Mouse (Mus musculus) MEL (cell line): ENCODE data around the gene Rhcg. TPM values are rescaled to one million over a fixed set of nuclear protein-coding genes. Genes with fewer than 3 reads are reported as not detected.

ENCODE experiments used
- DNase-seq: peaks from one replicate; pipeline ENCODE4 v3.0.0; 2011; ENCODE audit warnings: low read depth, low spot score
- H3K27ac ChIP-seq: 2 replicates; pipeline ENCODE4 v1.5.1; 2012; ENCODE audit warnings: low read depth, mild to moderate bottlenecking, control low read depth, low read length, moderate library complexity; ENCODE audit not compliant: control insufficient read depth
- H3K27me3 ChIP-seq, 2 experiments: fragments of 150-350 bp in 1 of 2; sonication (generic) in 1 of 2; 2 replicates each; pipeline ENCODE4 v1.6.1; 2012; ENCODE audit warnings: low read length in 2 of 2, mild to moderate bottlenecking in 2 of 2, improper control_type of control experiment in 1 of 2, moderate library complexity in 1 of 2; ENCODE audit not compliant: insufficient read depth in 2 of 2, control insufficient read depth in 1 of 2
- H3K36me3 ChIP-seq, 2 experiments: 2 replicates each; pipeline ENCODE4 v1.6.1; 2012 to 2014; ENCODE audit warnings: low read length in 2 of 2, improper control_type of control experiment in 1 of 2, inconsistent platforms in 1 of 2, mild to moderate bottlenecking in 1 of 2; ENCODE audit not compliant: insufficient read depth in 2 of 2, control insufficient read depth in 1 of 2
- H3K4me1 ChIP-seq, 2 experiments: fragments of 150-350 bp in 1 of 2; sonication (generic) in 1 of 2; 2 replicates each; pipeline ENCODE4 v1.6.1; 2012; ENCODE audit warnings: low read length in 2 of 2, improper control_type of control experiment in 1 of 2, mild to moderate bottlenecking in 1 of 2; ENCODE audit not compliant: insufficient read depth in 2 of 2, control insufficient read depth in 1 of 2
- H3K4me3 ChIP-seq, 2 experiments: fragments of 150-350 bp in 1 of 2; sonication (generic) in 1 of 2; 2 replicates each; pipeline ENCODE4 v1.5.1; 2012; ENCODE audit warnings: low read depth in 2 of 2, low read length in 2 of 2, mild to moderate bottlenecking in 2 of 2, moderate library complexity in 2 of 2, control low read depth in 1 of 2, improper control_type of control experiment in 1 of 2; ENCODE audit not compliant: control insufficient read depth in 1 of 2, insufficient read depth in 1 of 2
- H3K79me2 ChIP-seq: 2 replicates; pipeline ENCODE4 v1.6.1; 2012; ENCODE audit warnings: mild to moderate bottlenecking, low read length, moderate library complexity; ENCODE audit not compliant: control insufficient read depth, poor library complexity, insufficient read depth
- H3K9ac ChIP-seq: 2 replicates; pipeline ENCODE4 v1.6.1; 2012; ENCODE audit warnings: low read depth, mild to moderate bottlenecking, control low read depth, low read length, moderate library complexity; ENCODE audit not compliant: control insufficient read depth, poor library complexity, severe bottlenecking
- H3K9me3 ChIP-seq: fragments of 150-350 bp; sonication (generic); replicated peaks from 2 replicates; pipeline ENCODE4 v1.6.1; 2012; ENCODE audit warnings: mild to moderate bottlenecking, low read length, improper control_type of control experiment, moderate library complexity; ENCODE audit not compliant: insufficient read depth
- BHLHE40 ChIP-seq: IDR thresholded peaks from 2 replicates; pipeline ENCODE4 v1.6.1; 2012; ENCODE audit warnings: low read depth, mild to moderate bottlenecking, inconsistent platforms, low read length, improper control_type of control experiment, borderline replicate concordance
- CHD1 ChIP-seq: IDR thresholded peaks from 2 replicates; pipeline ENCODE4 v1.6.1; 2012; ENCODE audit warnings: low read depth, mild to moderate bottlenecking, inconsistent platforms, low read length, improper control_type of control experiment
- CHD2 ChIP-seq: IDR thresholded peaks from 2 replicates; pipeline ENCODE4 v1.6.1; 2011; ENCODE audit warnings: low read length, improper control_type of control experiment
- CTCF ChIP-seq, 3 experiments: IDR thresholded peaks in 2 of 3; conservative IDR thresholded peaks in 1 of 3; 2 replicates each; pipeline ENCODE4 v1.5.1; 2011 to 2012; ENCODE audit warnings: low read length in 3 of 3, low read depth in 2 of 3, mild to moderate bottlenecking in 2 of 3, improper control_type of control experiment in 1 of 3, inconsistent platforms in 1 of 3, mixed read lengths in 1 of 3, moderate library complexity in 1 of 3; ENCODE audit not compliant: control insufficient read depth in 1 of 3, insufficient read depth in 1 of 3, poor library complexity in 1 of 3, severe bottlenecking in 1 of 3
- E2F4 ChIP-seq: IDR thresholded peaks from 2 replicates; pipeline ENCODE4 v1.6.1; 2011; ENCODE audit warnings: low read depth, low read length, improper control_type of control experiment, borderline replicate concordance
- EP300 ChIP-seq, 2 experiments: IDR thresholded peaks; 2 replicates each; pipeline ENCODE4 v1.6.1; 2011; ENCODE audit warnings: improper control_type of control experiment in 2 of 2, low read length in 2 of 2, low read depth in 1 of 2, mild to moderate bottlenecking in 1 of 2
- ETS1 ChIP-seq: IDR thresholded peaks from 2 replicates; pipeline ENCODE4 v1.6.1; 2012; ENCODE audit warnings: low read depth, mild to moderate bottlenecking, inconsistent platforms, low read length, improper control_type of control experiment, moderate library complexity
- GABPA ChIP-seq: IDR thresholded peaks from 2 replicates; pipeline ENCODE4 v1.6.1; 2012; ENCODE audit warnings: low read depth, mild to moderate bottlenecking, inconsistent platforms, low read length, improper control_type of control experiment, moderate library complexity
- GATA1 ChIP-seq: IDR thresholded peaks from 2 replicates; pipeline ENCODE4 v1.6.1; 2011; ENCODE audit warnings: low read depth, low read length, improper control_type of control experiment
- HCFC1 ChIP-seq: IDR thresholded peaks from 2 replicates; pipeline ENCODE4 v1.6.1; 2012; ENCODE audit warnings: low read depth, mild to moderate bottlenecking, inconsistent platforms, low read length, improper control_type of control experiment, moderate library complexity
- JUND ChIP-seq: IDR thresholded peaks from 2 replicates; pipeline ENCODE4 v1.6.1; 2011; ENCODE audit warnings: low read depth, mild to moderate bottlenecking, improper control_type of control experiment, low read length
- KAT2A ChIP-seq: conservative IDR thresholded peaks from 2 replicates; pipeline ENCODE4 v1.6.1; 2012; ENCODE audit warnings: low read depth, low read length, improper control_type of control experiment, inconsistent platforms
- MAFK ChIP-seq: IDR thresholded peaks from 2 replicates; pipeline ENCODE4 v1.6.1; 2011; ENCODE audit warnings: low read depth, mild to moderate bottlenecking, low read length, improper control_type of control experiment, borderline replicate concordance
- MAX ChIP-seq: IDR thresholded peaks from 2 replicates; pipeline ENCODE4 v1.6.1; 2011; ENCODE audit warnings: low read length, improper control_type of control experiment
- MAZ ChIP-seq: IDR thresholded peaks from 2 replicates; pipeline ENCODE4 v1.6.1; 2012; ENCODE audit warnings: low read depth, mild to moderate bottlenecking, inconsistent platforms, low read length, improper control_type of control experiment
- MEF2A ChIP-seq: IDR thresholded peaks from 2 replicates; pipeline ENCODE4 v1.6.1; 2014; ENCODE audit warnings: low read depth, mild to moderate bottlenecking, inconsistent platforms, low read length, improper control_type of control experiment; ENCODE audit not compliant: poor library complexity, insufficient replicate concordance, severe bottlenecking; ENCODE audit errors: extremely low read depth
- MXI1 ChIP-seq: IDR thresholded peaks from 2 replicates; pipeline ENCODE4 v1.6.1; 2011; ENCODE audit warnings: mild to moderate bottlenecking, low read depth, low read length, improper control_type of control experiment
- MYB ChIP-seq: IDR thresholded peaks from 2 replicates; pipeline ENCODE4 v1.6.1; 2011; ENCODE audit warnings: mild to moderate bottlenecking, low read depth, low read length, improper control_type of control experiment
- MYC ChIP-seq: IDR thresholded peaks from 2 replicates; pipeline ENCODE4 v1.6.1; 2011; ENCODE audit warnings: low read depth, mild to moderate bottlenecking, low read length, improper control_type of control experiment, moderate library complexity
- NELFE ChIP-seq: IDR thresholded peaks from 2 replicates; pipeline ENCODE4 v1.6.1; 2011; ENCODE audit warnings: low read depth, low read length, improper control_type of control experiment
- NRF1 ChIP-seq: IDR thresholded peaks from 2 replicates; pipeline ENCODE4 v1.6.1; 2014; ENCODE audit warnings: low read depth, mild to moderate bottlenecking, inconsistent platforms, low read length, improper control_type of control experiment, moderate library complexity; ENCODE audit not compliant: poor library complexity, insufficient read depth, severe bottlenecking
- POLR2A ChIP-seq, 2 experiments: IDR thresholded peaks; 2 replicates each; pipeline ENCODE4 v1.6.1; 2011 to 2012; ENCODE audit warnings: low read length in 2 of 2, mild to moderate bottlenecking in 2 of 2, control low read depth in 1 of 2, improper control_type of control experiment in 1 of 2, low read depth in 1 of 2, moderate library complexity in 1 of 2; ENCODE audit not compliant: control insufficient read depth in 1 of 2, insufficient read depth in 1 of 2, poor library complexity in 1 of 2
- POLR2AphosphoS2 ChIP-seq: IDR thresholded peaks from 2 replicates; pipeline ENCODE4 v1.6.1; 2011; ENCODE audit warnings: low read length, improper control_type of control experiment
- POLR2AphosphoS5 ChIP-seq: IDR thresholded peaks from 2 replicates; pipeline ENCODE4 v1.6.1; 2012; ENCODE audit warnings: low read depth, borderline replicate concordance, mild to moderate bottlenecking, inconsistent platforms, low read length, moderate library complexity, mixed read lengths
- RAD21 ChIP-seq: IDR thresholded peaks from 2 replicates; pipeline ENCODE4 v1.6.1; 2011; ENCODE audit warnings: mild to moderate bottlenecking, low read depth, low read length, improper control_type of control experiment
- SIN3A ChIP-seq: IDR thresholded peaks from 2 replicates; pipeline ENCODE4 v1.6.1; 2012; ENCODE audit warnings: low read length, improper control_type of control experiment, inconsistent platforms
- SMC3 ChIP-seq: IDR thresholded peaks from 2 replicates; pipeline ENCODE4 v1.6.1; 2011; ENCODE audit warnings: low read depth, low read length, improper control_type of control experiment
- TAL1 ChIP-seq: IDR thresholded peaks from 2 replicates; pipeline ENCODE4 v1.6.1; 2012; ENCODE audit warnings: mild to moderate bottlenecking, inconsistent platforms, low read length, moderate library complexity, mixed read lengths
- TBP ChIP-seq: IDR thresholded peaks from 2 replicates; pipeline ENCODE4 v1.8.0; 2011; ENCODE audit warnings: low read depth, low read length, improper control_type of control experiment
- UBTF ChIP-seq: IDR thresholded peaks from 2 replicates; pipeline ENCODE4 v1.6.1; 2012; ENCODE audit warnings: low read depth, mild to moderate bottlenecking, inconsistent platforms, low read length, improper control_type of control experiment, moderate library complexity, borderline replicate concordance; ENCODE audit not compliant: insufficient read depth
- USF1 ChIP-seq: IDR thresholded peaks from 2 replicates; pipeline ENCODE4 v1.6.1; 2014; ENCODE audit warnings: low read depth, mild to moderate bottlenecking, inconsistent platforms, low read length, improper control_type of control experiment, moderate library complexity
- USF2 ChIP-seq, 2 experiments: IDR thresholded peaks; 2 replicates each; pipeline ENCODE4 v1.6.1; 2011 to 2012; ENCODE audit warnings: improper control_type of control experiment in 2 of 2, low read length in 2 of 2, borderline replicate concordance in 1 of 2, inconsistent platforms in 1 of 2, low read depth in 1 of 2, mild to moderate bottlenecking in 1 of 2; ENCODE audit not compliant: insufficient read depth in 1 of 2
- ZC3H11A ChIP-seq: IDR thresholded peaks from 2 replicates; pipeline ENCODE4 v1.6.1; 2012; ENCODE audit warnings: low read depth, mild to moderate bottlenecking, inconsistent platforms, low read length, improper control_type of control experiment
- ZKSCAN1 ChIP-seq: IDR thresholded peaks from 2 replicates; pipeline ENCODE4 v1.6.1; 2012; ENCODE audit warnings: low read depth, mild to moderate bottlenecking, inconsistent platforms, low read length, improper control_type of control experiment, moderate library complexity
- ZMIZ1 ChIP-seq: IDR thresholded peaks from 2 replicates; pipeline ENCODE4 v1.6.1; 2012; ENCODE audit warnings: low read depth, mild to moderate bottlenecking, inconsistent platforms, low read length, improper control_type of control experiment, moderate library complexity
- ZNF384 ChIP-seq: IDR thresholded peaks from 2 replicates; pipeline ENCODE4 v1.6.1; 2012; ENCODE audit warnings: low read depth, mild to moderate bottlenecking, inconsistent platforms, low read length, improper control_type of control experiment
- polyA plus RNA-seq, 2 experiments: library from polyadenylated mRNA; stranded (reverse) in 1 of 2; unstranded in 1 of 2; fragments of >175 nt in 1 of 2; fragments of >200 nt in 1 of 2; gene quantifications; 2 replicates each; pipeline versions ENCODE4 v1.2.1 to v1.2.4; 2012; ENCODE audit warnings: low replicate concordance in 2 of 2, low read depth in 1 of 2; ENCODE audit not compliant: insufficient read length in 2 of 2, insufficient read depth in 1 of 2, missing spikeins in 1 of 2
- total RNA-seq: library from RNA; depleted of rRNA; stranded (reverse); fragments of 300-350 nt; gene quantifications from 2 replicates; pipeline ENCODE4 v1.2.3, GENCODE M21; 2012

Gene Rhcg
- total and polyA plus RNA-seq, 3 experiments, result not detected

DNA sequence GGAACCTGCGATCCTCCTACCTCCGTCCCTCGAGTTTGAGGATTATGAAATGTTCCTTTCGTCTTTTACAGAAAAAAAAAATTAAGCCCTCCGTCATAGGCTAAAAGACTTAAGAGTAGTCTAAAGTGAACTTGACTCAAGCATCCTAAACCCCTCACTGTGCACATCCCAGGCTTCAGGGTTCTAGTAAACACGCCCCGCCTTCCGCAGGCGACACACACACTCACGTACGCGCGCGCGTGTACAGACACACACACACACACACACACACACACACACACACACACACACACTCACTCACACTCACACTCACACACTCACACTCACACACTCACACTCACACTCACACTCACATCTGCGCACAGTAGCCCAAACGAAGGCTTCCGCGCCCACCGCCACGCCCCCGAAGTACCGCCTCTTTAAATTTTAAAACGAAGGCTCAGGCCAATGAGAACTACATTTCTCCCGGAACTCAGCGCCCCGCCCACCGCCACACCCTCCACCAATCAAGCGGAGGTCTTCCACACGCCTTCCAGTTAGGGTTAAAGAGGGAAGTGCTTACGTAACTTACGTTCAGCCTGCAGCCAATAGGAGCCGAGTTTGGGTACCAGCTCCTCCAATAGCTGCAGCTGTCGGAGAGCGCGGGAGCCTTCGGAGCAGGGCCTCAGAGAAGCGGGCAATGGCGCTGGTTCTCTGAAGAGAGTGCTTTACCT is 42.3 kb upstream of the Rhcg start, which contains the start of gene Ticrr:
Ticrr (plus strand) TSS at position 619 of the 713 bp plus-strand sequence.
- Histone ChIP-seq H3K27ac (peak within 1 kb of the TSS; percentile 28), H3K4me1 (peaks cover 2 to 16% of the 10 kb centered on the region in 2 experiments; a peak in 3 of 4 replicates), H3K36me3 (peaks cover under 1 to 14% of the 10 kb centered on the region in 2 experiments; a peak in 3 of 4 replicates), H3K27me3 (no peaks in the 10 kb centered on the region), H3K79me2 (peaks cover 35% of the 10 kb centered on the region), H3K9ac (peak within 1 kb of the TSS; percentile 94), H3K4me3 (peak within 1 kb of the TSS; percentile 69 to 96), H3K9me3 (no peaks in the 10 kb centered on the region)
- peak; percentile 99 for DNase-seq
- TF ChIP-seq EP300 (IDR thresholded peaks at IDR 0.05; ENCODE audit: low read depth in 1 of 2, low read length in 2 of 2) (no peak), E2F4 (peak; percentile 98), USF1 (no peak), POLR2AphosphoS5 (no peak), SMC3 (no peak), TBP (peak; percentile 82), ZC3H11A (no peak), NELFE (peak; percentile 85; the same call in 1 of the 2 replicates), MYB (no peak), KAT2A (no peak), ZKSCAN1 (no peak), RAD21 (no peak), CHD1 (no peak), MAX (no peak; the same call in 1 of the 2 replicates), BHLHE40 (no peak), MEF2A (no peak), ZNF384 (0 out of 2 replicates have a peak, but pooled peaks have one; percentile 7), MXI1 (peak; percentile 81), GATA1 (no peak), MAZ (no peak), TAL1 (no peak), POLR2AphosphoS2 (0 out of 2 replicates have a peak, but pooled peaks have one; percentile 65), NRF1 (peak; percentile 59), JUND (no peak), ZMIZ1 (peak; percentile 62; the same call in 1 of the 2 replicates), CTCF (IDR thresholded peaks at IDR 0.05 in 2 of 3, conservative IDR thresholded peaks at IDR 0.05 in 1 of 3; ENCODE audit: control insufficient read depth in 1 of 3, insufficient read depth in 1 of 3, low read depth in 2 of 3, low read length in 3 of 3, poor library complexity in 1 of 3, severe bottlenecking in 1 of 3) (no peak), POLR2A (IDR thresholded peaks at IDR 0.05; ENCODE audit: control insufficient read depth in 1 of 2, insufficient read depth in 1 of 2, low read depth in 1 of 2, low read length in 2 of 2, poor library complexity in 1 of 2) (peak in 1 of 2 experiments; percentile 86; a peak in 2 of 4 replicates), UBTF (no peak), ETS1 (no peak), USF2 (IDR thresholded peaks at IDR 0.05; ENCODE audit: borderline replicate concordance in 1 of 2, insufficient read depth in 1 of 2, low read depth in 1 of 2, low read length in 2 of 2) (no peak), SIN3A (peak; percentile 63; the same call in 1 of the 2 replicates), HCFC1 (peak; percentile 62; the same call in 1 of the 2 replicates), MAFK (no peak), GABPA (no peak), MYC (no peak), CHD2 (peak; percentile 55)
